Mouse (Mus musculus): ENCODE measurements around the gene 4833439L19Rik. TPM values are rescaled to one million over a fixed set of nuclear protein-coding genes. Genes with fewer than 3 reads are reported as not detected.
"Not testable (repeated sequence)": the region's sequence is repeated elsewhere in the genome, so short reads cannot be mapped to it uniquely, and the experiment has no call there.

The 4833439L19Rik gene
- 124 and 134 TPM in 2 replicates for polyA plus RNA-seq (2014; fragmentation: Nextera tagmentation; extraction: Ambion mirVana)

GRCm38 (mm10) chr13:54565201-54565581, at the start of gene 4833439L19Rik:
4833439L19Rik (minus strand) TSS chr13:54565435.
- peak; percentile 97 for ATAC-seq (ENCODE audit: low read depth)
- under 1% methylated on average over 18 of the region's 27 CpGs for WGBS
- no peaks in the 10 kb centered on the region for H3K27me3 ChIP-seq (replicated peaks; ENCODE audit: control insufficient read depth, insufficient read depth, low read length)

DNA sequence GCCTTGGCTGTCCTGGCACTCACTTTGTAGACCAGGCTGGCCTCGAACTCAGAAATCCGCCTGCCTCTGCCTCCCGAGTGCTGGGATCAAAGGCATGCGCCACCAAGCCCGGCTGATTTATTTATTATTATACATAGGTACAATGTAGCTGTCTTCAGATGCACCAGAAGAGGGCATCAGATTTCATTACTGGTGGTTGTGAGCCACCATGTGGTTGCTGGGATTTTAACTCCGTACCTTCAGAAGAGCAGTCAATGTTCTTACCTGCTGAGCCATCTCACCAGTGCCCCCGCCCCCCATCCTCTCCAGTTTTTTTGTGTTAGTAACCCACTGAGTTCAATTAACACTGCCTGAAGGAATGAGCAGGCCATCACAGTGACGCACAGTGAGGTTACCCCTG, 47.9 kb upstream of the 4833439L19Rik start:
- not testable (repeated sequence) for H3K4me2 ChIP-seq (ENCODE audit: low read depth, low read length); H3K27me3 ChIP-seq (replicated peaks; ENCODE audit: control insufficient read depth, insufficient read depth, low read length); H3K36me3 ChIP-seq (ENCODE audit: control insufficient read depth, insufficient read depth, low read length); DNase-seq (ENCODE audit: low spot score); H3K4me3 ChIP-seq (ENCODE audit: low read depth, low read length); ATAC-seq (ENCODE audit: low read depth); H3K4me1 ChIP-seq (ENCODE audit: control insufficient read depth, insufficient read depth, low read length); H3K27ac ChIP-seq (replicated peaks; ENCODE audit: low read depth, low read length); H3K9ac ChIP-seq (ENCODE audit: low read depth, low read length); H3K9me3 ChIP-seq (ENCODE audit: control insufficient read depth, low read length)
- 82% methylated on average over 8 of the region's 8 CpGs for WGBS

More at GRCm38 (mm10) chr13:54565201-54565581, at the start of gene 4833439L19Rik:
- H3K4me3 ChIP-seq (ENCODE audit: low read depth, low read length), result peak within 1 kb of the TSS; percentile 97
- peak within 1 kb of the TSS; percentile 97 for H3K9ac ChIP-seq (ENCODE audit: low read depth, low read length)
- H3K4me2 ChIP-seq (ENCODE audit: low read depth, low read length), result peak within 1 kb of the TSS; percentile 85
- no peaks in the 10 kb centered on the region for H3K4me1 ChIP-seq (ENCODE audit: control insufficient read depth, insufficient read depth, low read length)
- peak within 1 kb of the TSS; percentile 52 for H3K27ac ChIP-seq (replicated peaks; ENCODE audit: low read depth, low read length)
- no peaks in the 10 kb centered on the region for H3K9me3 ChIP-seq (ENCODE audit: control insufficient read depth, low read length)
- peaks cover 24% of the 10 kb centered on the region for H3K36me3 ChIP-seq (ENCODE audit: control insufficient read depth, insufficient read depth, low read length)
- peak; percentile 98 for DNase-seq (ENCODE audit: low spot score)

DNA sequence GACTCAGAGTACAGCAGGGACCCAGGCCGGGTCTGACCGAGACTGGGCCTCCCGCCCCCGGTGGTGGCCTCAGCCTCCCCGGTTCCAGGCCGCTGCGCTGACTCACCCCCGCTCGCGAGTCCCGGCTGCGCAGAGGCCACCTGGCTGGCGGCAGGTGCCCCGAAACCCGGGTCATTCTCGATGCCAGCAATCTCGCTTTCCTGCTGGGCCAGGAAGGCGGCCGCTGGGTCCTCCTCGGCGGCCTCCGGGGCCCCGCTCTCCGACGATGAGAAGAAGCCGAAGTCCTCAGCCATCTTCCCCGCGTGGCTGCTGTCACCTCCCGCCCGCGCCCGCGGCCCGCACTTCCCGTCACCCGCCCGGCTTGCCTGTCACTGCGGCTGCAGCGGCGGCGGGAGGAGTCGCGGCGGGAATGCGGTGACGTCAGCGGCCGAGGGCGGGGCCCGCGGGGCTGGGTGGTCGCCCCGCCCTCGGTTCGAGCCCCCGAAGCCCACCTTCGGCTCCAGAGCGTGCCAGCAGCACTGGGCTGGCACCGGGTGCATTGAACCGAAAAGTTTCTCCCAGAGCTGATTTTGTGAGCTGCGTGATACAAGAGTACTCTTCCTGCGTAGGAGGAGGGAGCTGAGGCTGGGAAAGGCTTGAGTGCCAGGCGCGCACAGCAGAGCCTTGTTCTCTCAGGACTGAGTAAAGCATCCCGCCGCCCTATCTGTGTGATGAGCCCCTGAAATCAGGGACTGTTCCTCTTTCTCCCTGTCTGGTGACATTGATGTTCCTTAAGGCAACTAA, 45.9 kb upstream of the 4833439L19Rik start, which contains the start of gene Cltb:
Gene Cltb, minus strand, starts transcription at position 373 of the 783 bp plus-strand sequence.
- H3K4me2 ChIP-seq (ENCODE audit: low read depth, low read length), result peak within 1 kb of the TSS; percentile 95
- peak within 1 kb of the TSS; percentile 87 for H3K9ac ChIP-seq (ENCODE audit: low read depth, low read length)
- DNase-seq (ENCODE audit: low spot score) (peak; percentile 81), ATAC-seq (ENCODE audit: low read depth) (peak; percentile 61)
- H3K27ac ChIP-seq (replicated peaks; ENCODE audit: low read depth, low read length), result no peak within 1 kb of the TSS; the same call in 1 of the 2 replicates
- H3K27me3 ChIP-seq (replicated peaks; ENCODE audit: control insufficient read depth, insufficient read depth, low read length), result no peaks in the 10 kb centered on the region
- H3K9me3 ChIP-seq (ENCODE audit: control insufficient read depth, low read length), result no peaks in the 10 kb centered on the region
- H3K4me3 ChIP-seq (ENCODE audit: low read depth, low read length), result peak within 1 kb of the TSS; percentile 69
- H3K4me1 ChIP-seq (ENCODE audit: control insufficient read depth, insufficient read depth, low read length), result peaks cover 4% of the 10 kb centered on the region
- 1% methylated on average over 27 of the region's 66 CpGs for WGBS
- H3K36me3 ChIP-seq (ENCODE audit: control insufficient read depth, insufficient read depth, low read length), result no peaks in the 10 kb centered on the region

DNA sequence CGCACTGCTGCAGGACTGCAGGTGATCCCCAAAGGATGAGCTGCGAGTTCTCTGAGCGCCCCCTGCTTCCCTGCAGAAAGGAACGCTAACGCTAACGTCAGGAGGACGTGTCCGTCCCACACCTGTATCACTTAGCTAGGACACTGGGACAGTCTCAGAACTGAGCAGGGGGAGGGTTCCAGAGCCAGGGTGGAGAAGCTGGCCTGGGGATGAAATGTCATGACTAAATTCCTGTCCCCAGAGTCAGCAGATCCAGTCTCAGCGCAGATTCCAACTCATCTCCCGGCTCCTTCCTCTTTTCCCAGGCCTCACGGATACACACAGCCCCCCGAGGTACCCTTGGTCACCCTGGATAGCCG, 45.4 kb upstream of the 4833439L19Rik start:
- ATAC-seq (ENCODE audit: low read depth), result no peak

GRCm38 (mm10) chr13:54609301-54609700, 44.1 kb upstream of the 4833439L19Rik start:
- H3K27me3 ChIP-seq (replicated peaks; ENCODE audit: control insufficient read depth, insufficient read depth, low read length), result no peaks in the 10 kb centered on the region
- no peak for ATAC-seq (ENCODE audit: low read depth)
- H3K27ac ChIP-seq (replicated peaks; ENCODE audit: low read depth, low read length), result no peak overlapping the region
- no peak overlapping the region for H3K4me3 ChIP-seq (ENCODE audit: low read depth, low read length)
- no peaks in the 10 kb centered on the region for H3K9me3 ChIP-seq (ENCODE audit: control insufficient read depth, low read length)
- peaks cover 6% of the 10 kb centered on the region; the same call in 1 of the 2 replicates for H3K36me3 ChIP-seq (ENCODE audit: control insufficient read depth, insufficient read depth, low read length)
- 0 out of 2 replicates have a peak overlapping the region, but pooled peaks have one; percentile 34 for H3K9ac ChIP-seq (ENCODE audit: low read depth, low read length)
- DNase-seq (ENCODE audit: low spot score), result no peak
- peaks cover 4% of the 10 kb centered on the region for H3K4me1 ChIP-seq (ENCODE audit: control insufficient read depth, insufficient read depth, low read length)
- H3K4me2 ChIP-seq (ENCODE audit: low read depth, low read length), result no peak overlapping the region
- 22% methylated on average over 1 of the region's 1 CpGs for WGBS

More for the DNA sequence above, 45.4 kb upstream of the 4833439L19Rik start:
- Histone ChIP-seq H3K4me3 (ENCODE audit: low read depth, low read length) (peak overlapping the region; percentile 69), H3K4me2 (ENCODE audit: low read depth, low read length) (peak overlapping the region; percentile 95), H3K9me3 (ENCODE audit: control insufficient read depth, low read length) (no peaks in the 10 kb centered on the region), H3K27me3 (replicated peaks; ENCODE audit: control insufficient read depth, insufficient read depth, low read length) (no peaks in the 10 kb centered on the region), H3K9ac (ENCODE audit: low read depth, low read length) (peak overlapping the region; percentile 87), H3K4me1 (ENCODE audit: control insufficient read depth, insufficient read depth, low read length) (peaks cover 4% of the 10 kb centered on the region), H3K36me3 (ENCODE audit: control insufficient read depth, insufficient read depth, low read length) (peaks cover 3% of the 10 kb centered on the region; the same call in 1 of the 2 replicates), H3K27ac (replicated peaks; ENCODE audit: low read depth, low read length) (no peak overlapping the region; the same call in 1 of the 2 replicates)
- DNase-seq (ENCODE audit: low spot score), result no peak
- 10% methylated on average over 13 of the region's 13 CpGs for WGBS

DNA sequence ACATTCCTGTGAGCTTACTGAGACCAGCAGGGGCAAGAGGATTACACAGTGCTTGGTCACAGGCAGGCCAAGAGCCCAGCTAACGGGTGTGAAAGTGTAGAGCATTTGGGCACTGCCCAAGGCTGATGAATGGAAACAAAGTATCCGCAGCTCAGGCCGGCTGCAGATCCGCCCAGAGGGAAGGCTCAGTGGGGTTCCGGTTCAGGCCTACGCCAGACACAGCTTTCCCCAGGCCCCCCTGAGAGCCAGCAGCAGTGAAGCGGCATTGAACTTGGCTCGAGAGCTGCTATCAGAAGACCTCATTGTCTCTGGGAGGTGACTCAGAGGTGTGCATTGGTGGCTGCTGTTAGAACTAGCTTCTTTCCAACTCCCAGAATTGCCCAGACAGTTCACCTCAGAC, 43.4 kb upstream of the 4833439L19Rik start:
- ATAC-seq (ENCODE audit: low read depth) (no peak), DNase-seq (ENCODE audit: low spot score) (no peak)
- Histone ChIP-seq H3K9me3 (ENCODE audit: control insufficient read depth, low read length) (no peaks in the 10 kb centered on the region), H3K27me3 (replicated peaks; ENCODE audit: control insufficient read depth, insufficient read depth, low read length) (no peaks in the 10 kb centered on the region), H3K9ac (ENCODE audit: low read depth, low read length) (peak overlapping the region; percentile 34; the same call in 1 of the 2 replicates), H3K27ac (replicated peaks; ENCODE audit: low read depth, low read length) (no peak overlapping the region), H3K4me2 (ENCODE audit: low read depth, low read length) (0 out of 2 replicates have a peak overlapping the region, but pooled peaks have one; percentile 12), H3K36me3 (ENCODE audit: control insufficient read depth, insufficient read depth, low read length) (peaks cover 6% of the 10 kb centered on the region; the same call in 1 of the 2 replicates), H3K4me1 (ENCODE audit: control insufficient read depth, insufficient read depth, low read length) (peaks cover 4% of the 10 kb centered on the region), H3K4me3 (ENCODE audit: low read depth, low read length) (no peak overlapping the region)
- 24% methylated on average over 8 of the region's 8 CpGs for WGBS

GRCm38 (mm10) chr13:54608002-54608401, 42.8 kb upstream of the 4833439L19Rik start:
- H3K27ac ChIP-seq (replicated peaks; ENCODE audit: low read depth, low read length), result no peak overlapping the region
- WGBS, result 71% methylated on average over 3 of the region's 3 CpGs
- peaks cover 4% of the 10 kb centered on the region for H3K4me1 ChIP-seq (ENCODE audit: control insufficient read depth, insufficient read depth, low read length)
- H3K36me3 ChIP-seq (ENCODE audit: control insufficient read depth, insufficient read depth, low read length), result peaks cover 6% of the 10 kb centered on the region; the same call in 1 of the 2 replicates
- no peak overlapping the region for H3K4me2 ChIP-seq (ENCODE audit: low read depth, low read length)
- no peak overlapping the region for H3K4me3 ChIP-seq (ENCODE audit: low read depth, low read length)
- DNase-seq (ENCODE audit: low spot score) (no peak), ATAC-seq (ENCODE audit: low read depth) (no peak)
- no peaks in the 10 kb centered on the region for H3K9me3 ChIP-seq (ENCODE audit: control insufficient read depth, low read length)
- H3K9ac ChIP-seq (ENCODE audit: low read depth, low read length), result no peak overlapping the region
- H3K27me3 ChIP-seq (replicated peaks; ENCODE audit: control insufficient read depth, insufficient read depth, low read length), result no peaks in the 10 kb centered on the region

DNA sequence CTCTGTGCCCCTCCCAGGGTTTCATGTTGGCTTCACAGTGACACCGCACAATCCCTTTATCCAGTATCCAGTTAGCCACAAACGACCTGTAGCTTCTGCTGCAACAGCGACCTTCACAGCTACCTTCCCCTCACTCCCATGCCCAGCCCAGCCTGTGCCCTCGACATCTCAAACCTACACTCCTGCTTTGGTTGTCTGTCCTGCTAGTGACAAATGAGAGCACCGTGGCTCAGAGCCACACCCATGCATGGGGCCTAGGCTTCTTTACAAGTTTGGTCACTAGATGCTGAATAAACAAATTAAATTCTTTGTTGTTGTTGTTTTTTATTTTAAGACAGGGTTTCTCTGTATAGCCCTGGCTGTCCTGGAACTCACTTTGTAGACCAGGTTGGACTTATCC, 42.0 kb upstream of the 4833439L19Rik start:
- Histone ChIP-seq H3K27me3 (replicated peaks; ENCODE audit: control insufficient read depth, insufficient read depth, low read length) (no peaks in the 10 kb centered on the region), H3K9ac (ENCODE audit: low read depth, low read length) (no peak overlapping the region), H3K27ac (replicated peaks; ENCODE audit: low read depth, low read length) (no peak overlapping the region), H3K4me1 (ENCODE audit: control insufficient read depth, insufficient read depth, low read length) (peaks cover 4% of the 10 kb centered on the region), H3K4me3 (ENCODE audit: low read depth, low read length) (no peak overlapping the region), H3K9me3 (ENCODE audit: control insufficient read depth, low read length) (no peaks in the 10 kb centered on the region), H3K4me2 (ENCODE audit: low read depth, low read length) (no peak overlapping the region), H3K36me3 (ENCODE audit: control insufficient read depth, insufficient read depth, low read length) (peaks cover 6% of the 10 kb centered on the region; the same call in 1 of the 2 replicates)
- DNase-seq (ENCODE audit: low spot score), result no peak
- WGBS, result 73% methylated on average over 5 of the region's 5 CpGs
- no peak for ATAC-seq (ENCODE audit: low read depth)

Measured in embryonic facial prominence, embryonic 14.5 days (tissue).